Mouse (Mus musculus) NIH3T3 (cell line): ENCODE measurements around the gene Hoxa13.

Source experiments
- DNase-seq: peaks from one replicate; pipeline ENCODE4 v3.0.0-alpha.2; 2012; ENCODE audit warnings: low read depth

Hoxa13 gene

GRCm38 (mm10) chr6:52209685-52210046 lies 51.0 kb downstream of the Hoxa13 start:
- no peak for DNase-seq

DNA sequence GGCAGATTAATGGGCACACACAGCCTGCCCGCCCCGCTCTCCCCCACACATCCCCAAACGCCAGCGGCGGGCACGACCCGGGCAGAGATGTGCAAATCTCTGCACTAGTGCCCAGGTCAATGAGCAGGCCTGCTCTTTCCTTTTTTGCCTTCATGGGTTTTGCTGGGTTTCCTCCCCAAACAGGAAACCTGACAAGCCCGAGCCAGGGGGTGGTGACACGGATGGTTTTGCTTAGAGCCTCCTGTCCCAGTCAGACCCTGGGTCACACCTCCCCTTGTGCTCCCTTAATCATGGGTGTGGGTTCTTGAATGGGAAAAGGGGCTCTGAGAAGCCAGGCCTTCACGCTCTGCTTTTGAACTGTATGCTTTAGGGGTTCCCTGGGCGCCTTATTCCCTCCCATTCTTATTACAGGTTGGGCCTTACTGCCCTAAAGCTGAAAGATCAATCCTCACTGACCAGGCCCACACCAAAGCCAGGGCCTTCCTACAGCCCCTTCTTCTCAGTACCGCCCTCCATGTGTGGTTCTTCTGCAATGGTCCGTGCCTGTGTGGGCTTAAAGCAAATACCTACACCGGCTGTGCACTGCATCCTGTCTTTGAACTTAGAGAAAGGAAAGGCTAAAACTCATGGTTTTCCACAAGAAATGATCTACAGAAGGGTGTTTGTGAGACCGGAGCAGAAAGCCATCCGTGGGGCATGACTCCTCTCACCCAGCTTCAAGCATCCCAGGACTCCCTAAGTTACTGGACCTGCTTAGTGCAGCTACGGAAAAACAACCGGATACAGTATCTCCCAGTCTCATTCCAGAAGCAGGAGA lies 51.6 kb downstream of the Hoxa13 start:
- peak; percentile 46 for DNase-seq

DNA sequence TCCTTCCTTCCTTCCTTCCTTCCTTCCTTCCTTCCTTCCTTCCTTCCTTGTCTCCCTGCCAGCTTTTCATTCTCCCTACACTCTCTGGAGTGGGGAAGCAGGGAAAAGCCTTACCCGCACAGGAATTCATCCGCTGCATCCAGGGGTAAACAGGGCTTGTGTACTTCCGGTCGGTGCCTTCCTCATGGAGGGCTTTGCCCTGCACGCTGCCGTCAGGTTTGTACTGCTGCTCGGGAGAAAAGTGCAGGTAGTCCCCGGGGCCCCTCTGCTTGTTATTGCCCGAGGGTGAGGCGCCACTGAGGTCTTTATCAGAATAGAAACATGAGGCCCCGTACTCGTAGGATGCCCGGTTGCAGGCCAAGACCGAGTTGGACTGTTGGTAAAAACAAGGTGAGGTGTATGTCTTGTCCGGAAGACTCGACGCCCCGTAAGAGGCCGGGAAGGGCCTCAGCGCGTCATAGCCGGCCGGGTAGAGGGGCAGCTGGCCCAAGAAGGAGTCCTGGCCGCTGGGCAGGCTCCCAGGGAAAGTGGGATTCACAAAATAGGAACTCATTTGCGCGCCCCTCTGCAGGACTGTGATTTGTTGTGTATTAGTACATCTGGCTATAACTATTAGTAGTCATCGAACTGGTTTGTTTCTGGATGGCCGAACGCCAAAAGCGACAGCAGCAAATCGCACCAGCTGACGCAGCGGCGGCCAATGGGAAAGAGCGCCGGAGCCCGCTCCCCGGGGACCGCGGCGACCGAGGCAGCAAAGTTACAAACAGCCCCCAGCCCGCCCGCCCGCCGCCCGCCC lies 52.4 kb downstream of the Hoxa13 start, which contains the start of gene Hoxa6:
Gene Hoxa6 (minus strand): TSS at position 651 of the 796 bp plus-strand sequence.
- DNase-seq, result peak; percentile 79
